Mouse (Mus musculus): ENCODE measurements around the gene Tmbim1. TPM values are rescaled to one million over a fixed set of nuclear protein-coding genes. Genes with fewer than 3 reads are reported as not detected.

Tmbim1 gene
- polyA plus RNA-seq, 1 experiment from 2014 or later, result 7.0 TPM

DNA sequence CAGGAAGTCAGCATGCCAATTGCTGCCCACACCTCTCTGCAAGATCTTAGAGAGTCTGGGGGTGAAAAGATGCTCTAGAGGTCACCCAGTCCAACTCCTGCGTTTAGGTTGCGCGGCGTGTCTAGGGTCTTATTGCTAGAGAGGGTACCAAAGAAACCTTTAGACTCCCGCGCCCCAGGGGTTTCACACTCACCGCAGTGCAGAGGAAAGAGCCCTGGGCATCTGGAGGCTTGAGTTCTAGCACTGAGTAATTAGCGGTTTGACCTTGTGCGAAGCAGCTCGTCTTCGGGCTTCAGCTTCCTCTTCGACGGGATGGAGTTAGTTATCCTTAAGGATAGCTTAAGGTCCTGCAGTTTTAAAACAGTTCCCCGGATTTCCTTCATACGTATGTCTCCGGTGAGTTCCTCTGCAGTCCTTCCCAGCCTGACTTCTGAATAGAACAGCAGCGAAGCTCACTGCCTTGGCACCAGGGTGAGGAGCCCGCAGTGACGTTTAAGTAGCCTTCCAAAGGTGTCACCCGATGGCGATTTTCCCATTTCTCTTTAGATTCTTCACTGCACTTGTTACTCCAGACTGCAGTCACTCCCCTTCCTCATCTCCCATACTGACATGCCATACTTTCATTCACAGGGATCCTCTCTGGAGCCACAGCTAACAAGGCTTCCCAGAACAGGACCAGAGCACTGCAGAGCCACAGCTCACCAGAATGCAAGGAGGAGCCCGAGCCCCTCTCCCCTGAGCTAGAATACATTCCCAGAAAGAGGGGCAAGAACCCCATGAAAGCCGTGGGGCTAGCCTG is 20.0 kb downstream of the Tmbim1 start:
- WGBS, result 2% methylated on average over 22 of the region's 23 CpGs
- Histone ChIP-seq H3K9ac (ENCODE audit: low read length) (peak overlapping the region; percentile 71), H3K36me3 (ENCODE audit: control insufficient read depth, insufficient read depth, low read length) (peaks cover 21% of the 10 kb centered on the region)

GRCm38 (mm10) chr1:74284543-74285160 is 20.8 kb downstream of the Tmbim1 start, which contains the start of the genes Aamp and Pnkd:
Aamp (minus strand) TSS chr1:74284738.
Pnkd (plus strand) TSS chr1:74284930.
- peaks cover 11% of the 10 kb centered on the region for H3K4me1 ChIP-seq (ENCODE audit: control insufficient read depth, insufficient read depth, low read length)
- ATAC-seq (ENCODE audit: low FRiP score) (peak; percentile 97), DNase-seq (ENCODE audit: low spot score, missing footprints) (peak; percentile 99)
- no peaks in the 10 kb centered on the region for H3K9me3 ChIP-seq (ENCODE audit: control insufficient read depth, low read length)
- H3K27me3 ChIP-seq (ENCODE audit: control insufficient read depth, insufficient read depth, low read length), result no peaks in the 10 kb centered on the region
- WGBS, result under 1% methylated on average over 56 of the region's 56 CpGs
- H3K36me3 ChIP-seq (ENCODE audit: control insufficient read depth, insufficient read depth, low read length), result peaks cover 23% of the 10 kb centered on the region
- peak within 1 kb of the TSS; percentile 73 for H3K4me3 ChIP-seq (ENCODE audit: low read depth, low read length)
- H3K4me2 ChIP-seq, result peak within 1 kb of the TSS; percentile 81
- H3K9ac ChIP-seq (ENCODE audit: low read length), result peak within 1 kb of the TSS; percentile 76
- H3K27ac ChIP-seq (ENCODE audit: low read depth, low read length), result peak within 1 kb of the TSS; percentile 48; the same call in 1 of the 2 replicates

More for the DNA sequence above, 20.0 kb downstream of the Tmbim1 start:
- Histone ChIP-seq H3K4me1 (ENCODE audit: control insufficient read depth, insufficient read depth, low read length) (peaks cover 11% of the 10 kb centered on the region), H3K4me2 (peak overlapping the region; percentile 78), H3K9me3 (ENCODE audit: control insufficient read depth, low read length) (no peaks in the 10 kb centered on the region), H3K4me3 (ENCODE audit: low read depth, low read length) (peak overlapping the region; percentile 73), H3K27me3 (ENCODE audit: control insufficient read depth, insufficient read depth, low read length) (no peaks in the 10 kb centered on the region), H3K27ac (ENCODE audit: low read depth, low read length) (no peak overlapping the region)
- DNase-seq (ENCODE audit: low spot score, missing footprints), result no peak
- no peak; the same call in 1 of the 2 replicates for ATAC-seq (ENCODE audit: low FRiP score)

GRCm38 (mm10) chr1:74283686-74284463 is 21.5 kb downstream of the Tmbim1 start:
- Histone ChIP-seq H3K4me3 (ENCODE audit: low read depth, low read length) (peak overlapping the region; percentile 73), H3K4me2 (peak overlapping the region; percentile 81), H3K9me3 (ENCODE audit: control insufficient read depth, low read length) (no peaks in the 10 kb centered on the region), H3K27ac (ENCODE audit: low read depth, low read length) (peak overlapping the region; percentile 48; the same call in 1 of the 2 replicates), H3K36me3 (ENCODE audit: control insufficient read depth, insufficient read depth, low read length) (peaks cover 25% of the 10 kb centered on the region), H3K4me1 (ENCODE audit: control insufficient read depth, insufficient read depth, low read length) (peaks cover 11% of the 10 kb centered on the region), H3K27me3 (ENCODE audit: control insufficient read depth, insufficient read depth, low read length) (no peaks in the 10 kb centered on the region), H3K9ac (ENCODE audit: low read length) (peak overlapping the region; percentile 76)
- WGBS, result 13% methylated on average over 15 of the region's 15 CpGs
- peak; percentile 82 for DNase-seq (ENCODE audit: low spot score, missing footprints)
- peak; percentile 49 for ATAC-seq (ENCODE audit: low FRiP score)

- H3K9me3 ChIP-seq (ENCODE audit: control insufficient read depth, low read length), result no peaks in the 10 kb centered on the region
- H3K4me3 ChIP-seq (ENCODE audit: low read depth, low read length), result no peak overlapping the region
- peaks cover 11% of the 10 kb centered on the region for H3K4me1 ChIP-seq (ENCODE audit: control insufficient read depth, insufficient read depth, low read length)
- DNase-seq (ENCODE audit: low spot score, missing footprints) (no peak), ATAC-seq (ENCODE audit: low FRiP score) (no peak)
- H3K36me3 ChIP-seq (ENCODE audit: control insufficient read depth, insufficient read depth, low read length), result peaks cover 25% of the 10 kb centered on the region
- no peak overlapping the region for H3K9ac ChIP-seq (ENCODE audit: low read length)
- H3K27me3 ChIP-seq (ENCODE audit: control insufficient read depth, insufficient read depth, low read length), result no peaks in the 10 kb centered on the region
- no peak overlapping the region for H3K4me2 ChIP-seq
- H3K27ac ChIP-seq (ENCODE audit: low read depth, low read length), result no peak overlapping the region
- 90% methylated on average over 10 of the region's 10 CpGs for WGBS
Observed at GRCm38 (mm10) chr1:74282896-74283625, 22.4 kb downstream of the Tmbim1 start.

GRCm38 (mm10) chr1:74281886-74282285 is 23.5 kb downstream of the Tmbim1 start:
- no peak overlapping the region for H3K9ac ChIP-seq (ENCODE audit: low read length)
- no peaks in the 10 kb centered on the region for H3K9me3 ChIP-seq (ENCODE audit: control insufficient read depth, low read length)
- WGBS, result 94% methylated on average over 8 of the region's 8 CpGs
- H3K27me3 ChIP-seq (ENCODE audit: control insufficient read depth, insufficient read depth, low read length), result no peaks in the 10 kb centered on the region
- H3K4me3 ChIP-seq (ENCODE audit: low read depth, low read length), result no peak overlapping the region
- H3K27ac ChIP-seq (ENCODE audit: low read depth, low read length), result no peak overlapping the region
- H3K36me3 ChIP-seq (ENCODE audit: control insufficient read depth, insufficient read depth, low read length), result peaks cover 25% of the 10 kb centered on the region
- ATAC-seq (ENCODE audit: low FRiP score), result no peak
- no peak for DNase-seq (ENCODE audit: low spot score, missing footprints)
- peaks cover 11% of the 10 kb centered on the region for H3K4me1 ChIP-seq (ENCODE audit: control insufficient read depth, insufficient read depth, low read length)
- no peak overlapping the region for H3K4me2 ChIP-seq

GRCm38 (mm10) chr1:74281372-74281771 is 24.1 kb downstream of the Tmbim1 start:
- WGBS, result 80% methylated on average over 2 of the region's 2 CpGs
- Histone ChIP-seq H3K4me1 (ENCODE audit: control insufficient read depth, insufficient read depth, low read length) (peaks cover 11% of the 10 kb centered on the region), H3K36me3 (ENCODE audit: control insufficient read depth, insufficient read depth, low read length) (peaks cover 25% of the 10 kb centered on the region), H3K9me3 (ENCODE audit: control insufficient read depth, low read length) (no peaks in the 10 kb centered on the region), H3K4me3 (ENCODE audit: low read depth, low read length) (no peak overlapping the region), H3K4me2 (no peak overlapping the region), H3K27ac (ENCODE audit: low read depth, low read length) (no peak overlapping the region), H3K9ac (ENCODE audit: low read length) (no peak overlapping the region), H3K27me3 (ENCODE audit: control insufficient read depth, insufficient read depth, low read length) (no peaks in the 10 kb centered on the region)
- no peak for DNase-seq (ENCODE audit: low spot score, missing footprints)
- ATAC-seq (ENCODE audit: low FRiP score), result no peak

- Histone ChIP-seq H3K36me3 (ENCODE audit: control insufficient read depth, insufficient read depth, low read length) (peaks cover 25% of the 10 kb centered on the region), H3K4me3 (ENCODE audit: low read depth, low read length) (no peak overlapping the region), H3K9me3 (ENCODE audit: control insufficient read depth, low read length) (no peaks in the 10 kb centered on the region), H3K4me2 (no peak overlapping the region), H3K27me3 (ENCODE audit: control insufficient read depth, insufficient read depth, low read length) (no peaks in the 10 kb centered on the region), H3K4me1 (ENCODE audit: control insufficient read depth, insufficient read depth, low read length) (peaks cover 9% of the 10 kb centered on the region), H3K27ac (ENCODE audit: low read depth, low read length) (no peak overlapping the region), H3K9ac (ENCODE audit: low read length) (no peak overlapping the region)
- DNase-seq (ENCODE audit: low spot score, missing footprints) (no peak), ATAC-seq (ENCODE audit: low FRiP score) (no peak)
- 90% methylated on average over 14 of the region's 14 CpGs for WGBS
Observed at GRCm38 (mm10) chr1:74280591-74281325, 24.7 kb downstream of the Tmbim1 start.

GRCm38 (mm10) chr1:74278988-74279387 is 26.4 kb downstream of the Tmbim1 start:
- no peak overlapping the region for H3K4me3 ChIP-seq (ENCODE audit: low read depth, low read length)
- H3K36me3 ChIP-seq (ENCODE audit: control insufficient read depth, insufficient read depth, low read length), result peaks cover 25% of the 10 kb centered on the region
- H3K27ac ChIP-seq (ENCODE audit: low read depth, low read length), result no peak overlapping the region
- 89% methylated on average over 11 of the region's 11 CpGs for WGBS
- DNase-seq (ENCODE audit: low spot score, missing footprints), result no peak
- no peaks in the 10 kb centered on the region for H3K27me3 ChIP-seq (ENCODE audit: control insufficient read depth, insufficient read depth, low read length)
- no peak overlapping the region for H3K9ac ChIP-seq (ENCODE audit: low read length)
- H3K9me3 ChIP-seq (ENCODE audit: control insufficient read depth, low read length), result no peaks in the 10 kb centered on the region
- ATAC-seq (ENCODE audit: low FRiP score), result no peak
- peaks cover 5% of the 10 kb centered on the region for H3K4me1 ChIP-seq (ENCODE audit: control insufficient read depth, insufficient read depth, low read length)
- H3K4me2 ChIP-seq, result no peak overlapping the region
